Mouse (Mus musculus) adrenal gland (tissue): ENCODE data around the gene Ccdc194.

Experiments used
- intact Hi-C: fragments of 180-260 bp; cut with DNase I; formaldehyde crosslinking; loops from one replicate; pipeline ENCODE4 v1.15.1; 2025

The Ccdc194 gene

GRCm38 (mm10) chr8:71513018-71513754, 12.3 kb downstream of the Ccdc194 start:
- intact Hi-C loops: no loop called here

- intact Hi-C loops: no loop called here
These were observed 13.9 kb downstream of the Ccdc194 start, which contains the start of gene Plvap for GRCm38 (mm10) chr8:71511644-71512043. Gene Plvap (minus strand): TSS chr8:71511752.

GRCm38 (mm10) chr8:71509316-71509715, 16.2 kb downstream of the Ccdc194 start:
- intact Hi-C loops: no loop called here

- intact Hi-C loops: no loop called here
These were observed 17.9 kb downstream of the Ccdc194 start for GRCm38 (mm10) chr8:71507589-71508104.

GRCm38 (mm10) chr8:71505979-71506378, 19.5 kb downstream of the Ccdc194 start:
- intact Hi-C loops: no loop called here

GRCm38 (mm10) chr8:71505326-71505725, 20.2 kb downstream of the Ccdc194 start:
- intact Hi-C loops: no loop called here

- intact Hi-C loops: no loop called here
These were observed 21.2 kb downstream of the Ccdc194 start for GRCm38 (mm10) chr8:71504349-71504748.

- intact Hi-C loops: no loop called here
These were observed 26.5 kb downstream of the Ccdc194 start for GRCm38 (mm10) chr8:71498816-71499690.

- intact Hi-C loops: no loop called here
These were observed 27.5 kb downstream of the Ccdc194 start for GRCm38 (mm10) chr8:71497881-71498501.

GRCm38 (mm10) chr8:71497077-71497645, 28.4 kb downstream of the Ccdc194 start:
- intact Hi-C loops: no loop called here

- intact Hi-C loops: no loop called here
These were observed 29.0 kb downstream of the Ccdc194 start for GRCm38 (mm10) chr8:71496481-71496880.

GRCm38 (mm10) chr8:71495811-71496210, 29.7 kb downstream of the Ccdc194 start:
- intact Hi-C loops: loop anchor here (2.0 kb wide), 1 partner anchor 25 kb away; no protein-coding TSS in a partner anchor

- intact Hi-C loops: loop anchor here (2.0 kb wide), 1 partner anchor 26 kb away; no protein-coding TSS in a partner anchor
These were observed 30.5 kb downstream of the Ccdc194 start for GRCm38 (mm10) chr8:71495039-71495438.

GRCm38 (mm10) chr8:71488454-71488853, 37.1 kb downstream of the Ccdc194 start:
- intact Hi-C loops: no loop called here

- intact Hi-C loops: no loop called here
These were observed 37.6 kb downstream of the Ccdc194 start, which contains the start of gene Gtpbp3 for GRCm38 (mm10) chr8:71487691-71488445. Gene Gtpbp3 (plus strand): TSS chr8:71488103.

GRCm38 (mm10) chr8:71486136-71486529, 39.4 kb downstream of the Ccdc194 start:
- intact Hi-C loops: no loop called here

GRCm38 (mm10) chr8:71485142-71486135, 40.1 kb downstream of the Ccdc194 start, which contains the start of gene Ano8:
Gene Ano8 (minus strand): TSS chr8:71485963.
- intact Hi-C loops: no loop called here

- intact Hi-C loops: no loop called here
These were observed 40.8 kb downstream of the Ccdc194 start for GRCm38 (mm10) chr8:71484736-71485135.

GRCm38 (mm10) chr8:71483932-71484331, 41.6 kb downstream of the Ccdc194 start:
- intact Hi-C loops: no loop called here
